In the genomic region with DNA sequence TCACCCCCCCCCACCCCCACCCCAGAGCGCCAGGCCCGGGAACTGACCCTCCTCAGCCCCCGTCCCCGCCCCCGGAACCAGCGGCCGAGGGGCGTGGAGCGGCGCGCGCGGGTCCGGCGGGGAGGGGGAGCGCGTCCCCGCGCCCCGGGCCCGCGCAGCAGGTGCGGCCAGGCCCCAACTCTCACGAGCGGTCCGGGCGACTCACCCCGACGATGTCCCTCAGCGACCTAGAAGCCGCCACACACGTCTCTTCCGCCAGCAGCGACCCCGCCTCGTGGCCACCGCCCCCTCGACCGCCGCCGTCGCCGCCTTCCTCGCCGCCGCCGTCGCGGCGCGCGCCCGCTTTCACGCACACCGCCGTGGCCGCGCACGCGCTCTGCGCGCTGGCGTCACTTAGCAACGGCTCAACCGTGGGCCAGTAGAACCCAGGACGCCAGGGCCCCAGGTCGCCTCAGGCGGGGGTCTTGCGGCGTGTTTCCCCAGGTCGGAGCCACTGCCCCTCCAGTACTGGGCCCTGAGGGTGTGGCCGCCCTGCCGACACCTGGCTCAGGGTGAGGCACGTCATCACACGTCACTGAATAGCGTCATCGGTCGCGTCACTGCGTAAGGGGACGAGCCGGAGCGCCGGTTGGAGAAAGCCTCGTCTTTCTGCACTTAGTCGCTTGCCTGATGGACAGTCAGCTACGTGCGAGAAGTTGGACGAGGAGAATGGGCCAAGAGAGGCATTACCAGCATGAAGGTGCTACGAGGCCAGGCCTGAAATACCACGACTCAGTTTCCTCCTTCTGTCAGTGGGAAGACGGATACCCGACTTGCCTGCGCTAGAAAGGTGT, we compare ENCODE assay signal across 8 mouse cellular contexts. TPM values are rescaled to one million over a fixed set of nuclear protein-coding genes. Genes with fewer than 3 reads are reported as not detected.
DNase-seq lines count a peak whose midpoint lies in the region; ATAC-seq and TF ChIP-seq lines count a peak whose summit lies in the region.

A gene (minus strand): TSS at position 548 of the 833 bp plus-strand sequence.

- ATAC-seq in erythroblast, adult 5-6 weeks (replicated peaks; ENCODE audit: low FRiP score, poor library complexity, severe bottlenecking): peak; percentile 97
- ATAC-seq in heart, embryonic 11.5 days (replicated peaks; ENCODE audit: insufficient number of reproducible peaks, low FRiP score, low TSS enrichment): peak; percentile 81
- ATAC-seq in kidney, embryonic 16.5 days (ENCODE audit: low FRiP score, low TSS enrichment): peak; percentile 92

- peak within 1 kb of the TSS; percentile 87 for H3K27ac ChIP-seq in heart, embryonic 11.5 days (ENCODE audit: low read depth, low read length)
- H3K27ac ChIP-seq in kidney, embryonic 16.5 days (ENCODE audit: low read length): peak within 1 kb of the TSS; percentile 89
- H3K27ac ChIP-seq in liver, adult 2 months (replicated peaks; ENCODE audit: insufficient read depth, low read depth, low read length): peak within 1 kb of the TSS; percentile 93

- H3ac ChIP-seq in myocyte (ENCODE audit: control insufficient read depth, insufficient read length): peak within 1 kb of the TSS; percentile 62

- H3K9me3 ChIP-seq in heart, embryonic 11.5 days (replicated peaks; ENCODE audit: control insufficient read depth, low read length): no peaks in the 10 kb centered on the region
- H3K9me3 ChIP-seq in kidney, embryonic 16.5 days (ENCODE audit: low read length): no peaks in the 10 kb centered on the region

- H3K9ac ChIP-seq in heart, embryonic 11.5 days (ENCODE audit: low read depth, low read length): peak within 1 kb of the TSS; percentile 84
- H3K9ac ChIP-seq in kidney, embryonic 16.5 days (replicated peaks; ENCODE audit: low read length): peak within 1 kb of the TSS; percentile 81
- H3K9ac ChIP-seq in liver, adult 2 months (ENCODE audit: low read depth, low read length): peak within 1 kb of the TSS; percentile 91

- H3K36me3 ChIP-seq in heart, embryonic 11.5 days (ENCODE audit: control insufficient read depth, insufficient read depth, low read length): no peaks in the 10 kb centered on the region
- no peaks in the 10 kb centered on the region for H3K36me3 ChIP-seq in kidney, embryonic 16.5 days (ENCODE audit: insufficient read depth, low read length)
- H3K36me3 ChIP-seq in liver, adult 2 months (ENCODE audit: control insufficient read depth, insufficient read depth, low read length): no peaks in the 10 kb centered on the region
- no peaks in the 10 kb centered on the region for H3K36me3 ChIP-seq in myocyte (ENCODE audit: control insufficient read depth, insufficient read depth)
- no peaks in the 10 kb centered on the region for H3K36me3 ChIP-seq in splenic B cell, adult 2 months (ENCODE audit: control insufficient read depth, insufficient read depth, low read length, poor library complexity, severe bottlenecking)

- H3K4me2 ChIP-seq in heart, embryonic 11.5 days: peak within 1 kb of the TSS; percentile 88
- H3K4me2 ChIP-seq in kidney, embryonic 16.5 days (replicated peaks; ENCODE audit: low read depth, low read length): peak within 1 kb of the TSS; percentile 87
- H3K4me2 ChIP-seq in myocyte (ENCODE audit: low read depth): peak within 1 kb of the TSS; percentile 87

- 0 out of 2 replicates have a peak, but pooled peaks cover 3% of the 10 kb centered on the region for H3K79me2 ChIP-seq in liver, adult 2 months (ENCODE audit: control insufficient read depth, insufficient read depth, low read length)
- H3K79me2 ChIP-seq in myocyte (ENCODE audit: control insufficient read depth, insufficient read depth): peaks cover 8% of the 10 kb centered on the region

- no peak for TF ChIP-seq CTCF in liver, adult 2 months (IDR thresholded peaks at IDR 0.05; ENCODE audit: low read depth, low read length)

- peak within 1 kb of the TSS; percentile 82 for H3K4me3 ChIP-seq in heart, embryonic 11.5 days (ENCODE audit: low read depth, low read length)
- peak within 1 kb of the TSS; percentile 85 for H3K4me3 ChIP-seq in kidney, embryonic 16.5 days (ENCODE audit: low read length)
- peak within 1 kb of the TSS; percentile 92 for H3K4me3 ChIP-seq in liver, adult 2 months (ENCODE audit: insufficient read depth, low read depth, low read length)
- peak within 1 kb of the TSS; percentile 77 for H3K4me3 ChIP-seq in myocyte

- under 1% methylated on average over 74 of the region's 94 CpGs for WGBS in heart, embryonic 11.5 days (ENCODE audit: insufficient replicate concordance)
- WGBS in kidney, embryonic 16.5 days: under 1% methylated on average over 73 of the region's 94 CpGs
- WGBS in liver, adult 2 months: 1% methylated on average over 89 of the region's 94 CpGs

- peak; percentile 46; the same call in 1 of the 2 replicates for TF ChIP-seq POLR2A in liver, adult 2 months (IDR thresholded peaks at IDR 0.05; ENCODE audit: extremely low read depth, insufficient read depth, low read length)
- peak; percentile 81 for TF ChIP-seq POLR2A in myocyte (IDR thresholded peaks at IDR 0.05; ENCODE audit: insufficient read length, low read depth)

- DNase-seq in B cell, adult 2 months: peak; percentile 99
- DNase-seq in brain, adult 2 months (ENCODE audit: low read depth, low spot score): peak; percentile 95
- DNase-seq in liver, adult 2 months (ENCODE audit: extremely low read depth, low read depth, low spot score): peak; percentile 75
- DNase-seq in splenic B cell, adult 2 months (ENCODE audit: low read depth, low spot score): peak; percentile 96

- H3K27me3 ChIP-seq in heart, embryonic 11.5 days (ENCODE audit: control insufficient read depth, insufficient read depth, low read length): no peaks in the 10 kb centered on the region
- no peaks in the 10 kb centered on the region for H3K27me3 ChIP-seq in kidney, embryonic 16.5 days (ENCODE audit: insufficient read depth, low read length)
- no peaks in the 10 kb centered on the region for H3K27me3 ChIP-seq in liver, adult 2 months (ENCODE audit: control insufficient read depth, insufficient read depth, low read length)
- no peaks in the 10 kb centered on the region for H3K27me3 ChIP-seq in myocyte (ENCODE audit: control insufficient read depth, insufficient read depth, insufficient read length)
- no peaks in the 10 kb centered on the region for H3K27me3 ChIP-seq in splenic B cell, adult 2 months (ENCODE audit: control insufficient read depth, insufficient read depth, low read length, poor library complexity, severe bottlenecking)

- H3K4me1 ChIP-seq in heart, embryonic 11.5 days (ENCODE audit: control insufficient read depth, insufficient read depth, low read length): peaks cover 17% of the 10 kb centered on the region
- peaks cover 22% of the 10 kb centered on the region for H3K4me1 ChIP-seq in kidney, embryonic 16.5 days (ENCODE audit: insufficient read depth, low read length)
- H3K4me1 ChIP-seq in liver, adult 2 months (ENCODE audit: control insufficient read depth, insufficient read depth, low read length): peaks cover 5% of the 10 kb centered on the region

TF ChIP-seq in myocyte, 11 proteins besides CTCF, POLR2A, EP300 and RAD21:
- TF ChIP-seq POLR2AphosphoS2 (IDR thresholded peaks at IDR 0.05; ENCODE audit: insufficient read length, low read depth): peak; percentile 65
- no peak for TF ChIP-seq CEBPB (IDR thresholded peaks at IDR 0.05; ENCODE audit: insufficient read depth, poor library complexity, severe bottlenecking)
- peak in 2 of 3 experiments; percentile 62 to 66 for TF ChIP-seq MYOD1 (IDR thresholded peaks at IDR 0.05; ENCODE audit: control insufficient read depth in 1 of 3, insufficient read length in 2 of 3, low read depth in 2 of 3)
- TF ChIP-seq SRF (IDR thresholded peaks at IDR 0.05; ENCODE audit: control insufficient read depth, insufficient read length, low read depth): peak; percentile 37
- no peak for TF ChIP-seq MAX (IDR thresholded peaks at IDR 0.05; ENCODE audit: low read depth)
- no peak for TF ChIP-seq TCF12 (IDR thresholded peaks at IDR 0.05; ENCODE audit: insufficient read depth, poor library complexity, severe bottlenecking)
- no peak for TF ChIP-seq TCF3 (IDR thresholded peaks at IDR 0.05; ENCODE audit: insufficient read length, low read depth)
- TF ChIP-seq E2F4 (IDR thresholded peaks at IDR 0.05; ENCODE audit: insufficient read depth): no peak
- peak in 2 of 3 experiments; percentile 46 to 57 for TF ChIP-seq MYOG (IDR thresholded peaks at IDR 0.05; ENCODE audit: control insufficient read depth in 1 of 3, insufficient read depth in 1 of 3, insufficient read length in 2 of 3, low read depth in 2 of 3)
- TF ChIP-seq USF1 (IDR thresholded peaks at IDR 0.05; ENCODE audit: low read depth): no peak
- TF ChIP-seq REST (IDR thresholded peaks at IDR 0.05; ENCODE audit: insufficient read depth, insufficient read length): no peak
TF ChIP-seq in myocyte: peak in this region for 4.

RNA-seq across cellular contexts. Expression of the gene that starts here (rescaled TPM):
- 6.5 and 9.2 TPM in 2 replicates for total RNA-seq in erythroblast, adult 5-6 weeks (2015; ENCODE audit: low replicate concordance)
- 2.4 and 6.3 TPM in 2 replicates for total RNA-seq in erythroblast, adult 5-6 weeks (2017; ENCODE audit: low replicate concordance)
- 32.8 and 41.9 TPM in 2 replicates for polyA plus RNA-seq in heart, embryonic 11.5 days (2014; fragmentation: Nextera tagmentation; extraction: Ambion mirVana)
- polyA plus RNA-seq in kidney, embryonic 16.5 days (2015; fragmentation: Nextera tagmentation; extraction: Ambion mirVana): 58.0 and 58.3 TPM in 2 replicates
- total RNA-seq in liver, adult 2 months (2014; rRNA removed): 12.8 and 14.7 TPM in 2 replicates
- polyA plus RNA-seq in liver, adult 2 months (2012; rRNA removed): 12.7 and 15.8 TPM in 2 replicates
- polyA plus RNA-seq in myocyte (2012; fragmentation: generic; extraction: Trizol): 21.3 TPM

Comparison
In these comparisons a context has a peak if more than half of its experiments do, and no peak if none do; other contexts are left out.
1. Peak in every context shown above with its lines: DNase-seq, ATAC-seq, H3K4me3 ChIP-seq and H3K27ac ChIP-seq.